Comparison of ENCODE assay signal across 20 mouse cellular contexts in genomic region chr4:59318602-59319001, GRCm38 (mm10).
A peak's percentile ranks its signal among the peaks of the same experiment; 100 is the strongest.
DNase-seq lines count a peak whose midpoint lies in the region; ATAC-seq lines count a peak whose summit lies in the region.
"Had no signal": no experiment of that assay in that cellular context is flagged by ENCODE, and none has a peak within 500 bp of the region (broad histone marks: within the 10 kb centered on the region; RNA-seq: fewer than 3 reads in every experiment).

No protein-coding gene starts in this region.

- H3K9me3 ChIP-seq in liver, embryonic 12.5 days (replicated peaks): no peaks in the 10 kb centered on the region
- H3K9me3 ChIP-seq in liver, embryonic 11.5 days (ENCODE audit: control insufficient read depth, low read length): no peaks in the 10 kb centered on the region
- no peaks in the 10 kb centered on the region for H3K9me3 ChIP-seq in liver, embryonic 13.5 days (replicated peaks)
- H3K9me3 ChIP-seq in stomach, embryonic 16.5 days (replicated peaks; ENCODE audit: control insufficient read depth, low read length): no peaks in the 10 kb centered on the region
- H3K9me3 ChIP-seq: neural tube, embryonic 15.5 days had no signal

- 0 out of 2 replicates have a peak, but pooled peaks have one; percentile 28 for ATAC-seq in liver, embryonic 12.5 days
- ATAC-seq in liver, embryonic 11.5 days (replicated peaks; ENCODE audit: low FRiP score): no peak
- peak; percentile 26 for ATAC-seq in activated CD4-positive, CD25-positive, alpha-beta regulatory T cell, adult 4 months
- peak; percentile 38 for ATAC-seq in liver, embryonic 13.5 days (ENCODE audit: low read depth)
- peak; percentile 45; the same call in 1 of the 2 replicates for ATAC-seq in stomach, embryonic 16.5 days (ENCODE audit: insufficient read depth, low FRiP score)
- no peak for ATAC-seq in megakaryocyte-erythroid progenitor cell, adult 5-6 weeks (replicated peaks; ENCODE audit: low FRiP score, low TSS enrichment, poor library complexity, severe bottlenecking)
- ATAC-seq: forebrain, postnatal 0 days had no signal

- H3K4me1 ChIP-seq in liver, embryonic 12.5 days: peaks cover 26% of the 10 kb centered on the region
- peaks cover 15% of the 10 kb centered on the region for H3K4me1 ChIP-seq in liver, embryonic 11.5 days (replicated peaks; ENCODE audit: control insufficient read depth, insufficient read depth, low read length)
- H3K4me1 ChIP-seq in liver, embryonic 13.5 days (replicated peaks): peaks cover 28% of the 10 kb centered on the region
- peaks cover 12% of the 10 kb centered on the region for H3K4me1 ChIP-seq in stomach, embryonic 16.5 days (ENCODE audit: control insufficient read depth, insufficient read depth, low read length)

- no peak for DNase-seq in liver, embryonic 11.5 days (ENCODE audit: low spot score)
- DNase-seq in liver, embryonic 13.5 days: no peak
- DNase-seq in thymus, postnatal 25 days: no peak
- DNase-seq in retina, postnatal 1 day: no peak
- DNase-seq: adrenal gland, adult 2 months; cerebellum, postnatal 25 days; forebrain, postnatal 0 days; gastrocnemius, adult 2 months; heart, adult 2 months; heart, postnatal 10 days; kidney, adult 8-10 months; kidney, postnatal 36 days; lung, postnatal 14 days had no signal

- no peak overlapping the region for H3K4me2 ChIP-seq in liver, embryonic 12.5 days
- H3K4me2 ChIP-seq in liver, embryonic 11.5 days: no peak overlapping the region
- no peak overlapping the region for H3K4me2 ChIP-seq in liver, embryonic 13.5 days
- H3K4me2 ChIP-seq in stomach, embryonic 16.5 days (ENCODE audit: low read depth, low read length): no peak overlapping the region
- H3K4me2 ChIP-seq: hindbrain, embryonic 13.5 days; neural tube, embryonic 15.5 days had no signal

- no peak overlapping the region for H3K4me3 ChIP-seq in liver, embryonic 12.5 days
- H3K4me3 ChIP-seq in liver, embryonic 11.5 days (ENCODE audit: low read depth, low read length): no peak overlapping the region
- H3K4me3 ChIP-seq in liver, embryonic 13.5 days (replicated peaks): no peak overlapping the region
- no peak overlapping the region for H3K4me3 ChIP-seq in stomach, embryonic 16.5 days (replicated peaks; ENCODE audit: low read length)
- H3K4me3 ChIP-seq: gastrocnemius, adult 2 months; heart, adult 2 months; hindbrain, embryonic 13.5 days; neural tube, embryonic 15.5 days had no signal

- H3K27me3 ChIP-seq in liver, embryonic 12.5 days (replicated peaks): no peaks in the 10 kb centered on the region
- no peaks in the 10 kb centered on the region for H3K27me3 ChIP-seq in liver, embryonic 11.5 days (replicated peaks; ENCODE audit: control insufficient read depth, insufficient read depth, low read length)
- H3K27me3 ChIP-seq in liver, embryonic 13.5 days: no peaks in the 10 kb centered on the region
- H3K27me3 ChIP-seq in stomach, embryonic 16.5 days (ENCODE audit: control insufficient read depth, insufficient read depth, low read length): no peaks in the 10 kb centered on the region
- H3K27me3 ChIP-seq: hindbrain, embryonic 13.5 days; neural tube, embryonic 15.5 days had no signal

- H3K36me3 ChIP-seq in liver, embryonic 12.5 days: peaks cover 52% of the 10 kb centered on the region
- H3K36me3 ChIP-seq in liver, embryonic 11.5 days (ENCODE audit: control insufficient read depth, insufficient read depth, low read length): peaks cover 4% of the 10 kb centered on the region; the same call in 1 of the 2 replicates
- H3K36me3 ChIP-seq in liver, embryonic 13.5 days: peaks cover 28% of the 10 kb centered on the region
- H3K36me3 ChIP-seq in stomach, embryonic 16.5 days (ENCODE audit: control insufficient read depth, insufficient read depth, low read length): no peaks in the 10 kb centered on the region
- H3K36me3 ChIP-seq: hindbrain, embryonic 13.5 days; neural tube, embryonic 15.5 days had no signal

- WGBS in liver, embryonic 12.5 days (ENCODE audit: insufficient replicate concordance): 78% methylated on average over 6 of the region's 6 CpGs
- WGBS in liver, embryonic 11.5 days: 86% methylated on average over 6 of the region's 6 CpGs
- 76% methylated on average over 6 of the region's 6 CpGs for WGBS in liver, embryonic 13.5 days (ENCODE audit: insufficient replicate concordance)
- 63% methylated on average over 6 of the region's 6 CpGs for WGBS in stomach, embryonic 16.5 days

- H3K27ac ChIP-seq in liver, embryonic 12.5 days: 0 out of 2 replicates have a peak overlapping the region, but pooled peaks have one; percentile 5
- H3K27ac ChIP-seq in liver, embryonic 11.5 days (ENCODE audit: low read depth, low read length): no peak overlapping the region
- H3K27ac ChIP-seq in liver, embryonic 13.5 days: peak overlapping the region; percentile 41; the same call in 1 of the 2 replicates
- peak overlapping the region; percentile 83 for H3K27ac ChIP-seq in stomach, embryonic 16.5 days (ENCODE audit: low read length)
- H3K27ac ChIP-seq: gastrocnemius, adult 2 months; heart, adult 2 months; hindbrain, embryonic 13.5 days; liver, embryonic 14.5 days; neural tube, embryonic 15.5 days had no signal

- H3K9ac ChIP-seq in liver, embryonic 12.5 days: no peak overlapping the region
- no peak overlapping the region for H3K9ac ChIP-seq in liver, embryonic 11.5 days (ENCODE audit: low read depth, low read length)
- H3K9ac ChIP-seq in liver, embryonic 13.5 days: no peak overlapping the region
- H3K9ac ChIP-seq in stomach, embryonic 16.5 days (ENCODE audit: low read length): no peak overlapping the region
- H3K9ac ChIP-seq: forebrain, postnatal 0 days; hindbrain, embryonic 13.5 days; liver, embryonic 14.5 days; neural tube, embryonic 15.5 days had no signal

Comparison
In these comparisons a context has a peak if more than half of its experiments do, and no peak if none do; other contexts are left out.
1. ATAC-seq: peak in liver, embryonic 12.5 days (single experiment), activated CD4-positive, CD25-positive, alpha-beta regulatory T cell, adult 4 months (single experiment), liver, embryonic 13.5 days (single experiment) and stomach, embryonic 16.5 days (single experiment); none in liver, embryonic 11.5 days (single experiment) and megakaryocyte-erythroid progenitor cell, adult 5-6 weeks (single experiment).